Mouse (Mus musculus) C2C12 (cell line): ENCODE results near the gene Nlgn1.

Experiments
- CEBPB ChIP-seq: IDR thresholded peaks from one replicate; pipeline ENCODE4 v1.6.1; 2011; ENCODE audit warnings: low read depth, mild to moderate bottlenecking, control low read depth, moderate library complexity
- CTCF ChIP-seq: IDR thresholded peaks from one replicate; pipeline ENCODE4 v1.5.1; 2011; ENCODE audit not compliant: control insufficient read depth, insufficient read depth, insufficient read length
- FOSL1 ChIP-seq: IDR thresholded peaks from one replicate; pipeline ENCODE4 v1.8.0; 2011; ENCODE audit warnings: mild to moderate bottlenecking, low read length; ENCODE audit not compliant: poor library complexity, insufficient read depth, severe bottlenecking
- MYOD1 ChIP-seq: IDR thresholded peaks from one replicate; pipeline ENCODE4 v1.6.1; 2011; ENCODE audit warnings: low read depth; ENCODE audit not compliant: control insufficient read depth, insufficient read length
- MYOG ChIP-seq: IDR thresholded peaks from one replicate; pipeline ENCODE4 v1.6.1; 2011; ENCODE audit not compliant: control insufficient read depth, insufficient read length; ENCODE audit errors: extremely low read depth
- USF1 ChIP-seq: IDR thresholded peaks from one replicate; pipeline ENCODE4 v1.6.1; 2011; ENCODE audit warnings: low read depth, mild to moderate bottlenecking, control low read depth, moderate library complexity

GRCm38 (mm10) chr3:25675888-25676287, 656.4 kb downstream of the Nlgn1 start:
- TF ChIP-seq CTCF (no peak), FOSL1 (no peak), MYOD1 (no peak), MYOG (no peak), CEBPB (no peak), USF1 (no peak)
